In genomic region chr13:15018811-15019745, GRCm38 (mm10) we compare ENCODE assay signal across 10 mouse cellular contexts.
DNase-seq lines count a peak whose midpoint lies in the region; ATAC-seq lines count a peak whose summit lies in the region.
"Had no signal": no experiment of that assay in that cellular context is flagged by ENCODE, and none has a peak within 500 bp of the region (broad histone marks: within the 10 kb centered on the region; RNA-seq: fewer than 3 reads in every experiment).

No protein-coding gene starts in this region.

- no peak overlapping the region for H3K4me3 ChIP-seq in heart, embryonic 11.5 days (ENCODE audit: low read depth, low read length)
- no peak overlapping the region for H3K4me3 ChIP-seq in forebrain, embryonic 16.5 days (replicated peaks; ENCODE audit: low read length)
- H3K4me3 ChIP-seq: left cerebral cortex, adult 2 months had no signal

- intact Hi-C loops in heart, postnatal 14 days (cut with DNase I), result no loop called here

- DNase-seq in heart, adult 11 months, result peak; percentile 97
- peak; percentile 23 for DNase-seq in embryo, embryonic 10.5 days (ENCODE audit: low spot score)
- peak; percentile 13 to 24 for DNase-seq in heart, postnatal 14 days
- DNase-seq in kidney, postnatal 25 days, result peak; percentile 9 to 46
- DNase-seq in thymus, postnatal 4 days, result no peak
- DNase-seq in testis, postnatal 10 days (ENCODE audit: low spot score), result no peak
- DNase-seq: lung, postnatal 10 days had no signal

- H3K9me3 ChIP-seq in heart, embryonic 11.5 days (replicated peaks; ENCODE audit: control insufficient read depth, low read length), result no peaks in the 10 kb centered on the region
- H3K9me3 ChIP-seq in forebrain, embryonic 16.5 days (ENCODE audit: control insufficient read depth, low read length), result no peaks in the 10 kb centered on the region

- no peak overlapping the region for H3K9ac ChIP-seq in heart, embryonic 11.5 days (ENCODE audit: low read depth, low read length)
- no peak overlapping the region for H3K9ac ChIP-seq in forebrain, embryonic 16.5 days (replicated peaks; ENCODE audit: low read depth, low read length)

- H3K4me1 ChIP-seq in heart, embryonic 11.5 days (ENCODE audit: control insufficient read depth, insufficient read depth, low read length), result no peaks in the 10 kb centered on the region
- no peaks in the 10 kb centered on the region for H3K4me1 ChIP-seq in forebrain, embryonic 16.5 days (replicated peaks; ENCODE audit: control insufficient read depth, insufficient read depth, low read length)

- WGBS in heart, embryonic 11.5 days (ENCODE audit: insufficient replicate concordance), result 49% methylated on average over 16 of the region's 16 CpGs
- 73% methylated on average over 16 of the region's 16 CpGs for WGBS in forebrain, embryonic 16.5 days

- no peak for ATAC-seq in heart, embryonic 11.5 days (replicated peaks; ENCODE audit: insufficient number of reproducible peaks, low FRiP score, low TSS enrichment)
- ATAC-seq in forebrain, embryonic 16.5 days, result no peak

- no peak overlapping the region for H3K27ac ChIP-seq in heart, embryonic 11.5 days (ENCODE audit: low read depth, low read length)
- no peak overlapping the region for H3K27ac ChIP-seq in forebrain, embryonic 16.5 days (ENCODE audit: low read length)
- H3K27ac ChIP-seq: left cerebral cortex, adult 2 months had no signal

- no peaks in the 10 kb centered on the region for H3K36me3 ChIP-seq in heart, embryonic 11.5 days (ENCODE audit: control insufficient read depth, insufficient read depth, low read length)
- H3K36me3 ChIP-seq in forebrain, embryonic 16.5 days (ENCODE audit: control insufficient read depth, insufficient read depth), result no peaks in the 10 kb centered on the region

- H3K4me2 ChIP-seq in heart, embryonic 11.5 days, result no peak overlapping the region
- H3K4me2 ChIP-seq in forebrain, embryonic 16.5 days (ENCODE audit: low read length), result no peak overlapping the region

- no peaks in the 10 kb centered on the region for H3K27me3 ChIP-seq in heart, embryonic 11.5 days (ENCODE audit: control insufficient read depth, insufficient read depth, low read length)
- H3K27me3 ChIP-seq in forebrain, embryonic 16.5 days (replicated peaks; ENCODE audit: control insufficient read depth, insufficient read depth, low read length), result no peaks in the 10 kb centered on the region

Comparison
In these comparisons a context has a peak if more than half of its experiments do, and no peak if none do; other contexts are left out.
1. DNase-seq: peak in heart, adult 11 months (single experiment), embryo, embryonic 10.5 days (single experiment), heart, postnatal 14 days (2 of 2) and kidney, postnatal 25 days (2 of 2); none in thymus, postnatal 4 days (single experiment) and testis, postnatal 10 days (single experiment).